Mouse (Mus musculus) erythroblast, embryonic 14.5 days (primary cell): Measurements from ENCODE around the gene Lekr1. TPM values are rescaled to one million over a fixed set of nuclear protein-coding genes. Genes with fewer than 3 reads are reported as not detected.

Experiments
- H3K27me3 ChIP-seq: 2 replicates; pipeline ENCODE4 v1.6.1; 2012; ENCODE audit warnings: inconsistent platforms; ENCODE audit not compliant: control insufficient read depth
- H3K36me3 ChIP-seq: 2 replicates; pipeline ENCODE4 v1.6.1; 2012; ENCODE audit warnings: mild to moderate bottlenecking, inconsistent platforms; ENCODE audit not compliant: control insufficient read depth
- H3K4me1 ChIP-seq: 2 replicates; pipeline ENCODE4 v1.6.1; 2012; ENCODE audit warnings: inconsistent platforms; ENCODE audit not compliant: control insufficient read depth
- H3K4me3 ChIP-seq: replicated peaks from 2 replicates; pipeline ENCODE3; 2012; ENCODE audit warnings: moderate library complexity, mild to moderate bottlenecking, inconsistent platforms
- H3K9me3 ChIP-seq: 2 replicates; pipeline ENCODE4 v1.6.1; 2012; ENCODE audit warnings: low read length, inconsistent platforms, mixed read lengths; ENCODE audit not compliant: control insufficient read depth
- GATA1 ChIP-seq: IDR thresholded peaks from 2 replicates; pipeline ENCODE4 v1.6.1; 2012; ENCODE audit warnings: low read length, inconsistent platforms, mixed read lengths
- TAL1 ChIP-seq: IDR thresholded peaks from 3 replicates; pipeline ENCODE4 v1.6.1; 2012; ENCODE audit warnings: low read length, inconsistent platforms, mixed read lengths
- polyA plus RNA-seq: library from polyadenylated mRNA; stranded (reverse); fragments of >175 nt; gene quantifications from 2 replicates; pipeline ENCODE4 v1.2.3, GENCODE M21; 2012

The Lekr1 gene
- polyA plus RNA-seq, 1 experiment = not detected

DNA sequence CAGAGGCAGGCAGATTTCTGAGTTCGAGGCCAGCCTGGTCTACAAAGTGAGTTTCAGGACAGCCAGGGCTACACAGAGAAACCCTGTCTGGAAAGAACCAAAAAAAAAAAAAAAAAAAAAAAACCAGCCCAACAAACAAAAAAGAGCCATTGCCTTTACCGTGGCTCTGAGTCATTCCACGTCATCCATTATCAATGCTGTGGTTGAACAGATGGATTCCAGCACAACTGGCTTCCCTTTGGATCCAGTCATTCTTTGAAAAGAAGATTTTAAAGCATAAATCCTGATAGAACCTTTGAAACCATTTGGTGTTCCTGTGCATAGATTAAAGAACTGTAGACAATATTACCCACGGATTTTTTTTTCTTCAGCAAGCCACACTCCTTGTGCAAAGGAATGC, 32.4 kb upstream of the Lekr1 start:
- Histone ChIP-seq H3K27me3 (no peaks in the 10 kb centered on the region), H3K9me3 (peaks cover 1% of the 10 kb centered on the region; the same call in 1 of the 2 replicates), H3K4me1 (no peaks in the 10 kb centered on the region), H3K36me3 (no peaks in the 10 kb centered on the region), H3K4me3 (no peak overlapping the region)
- no peak for TF ChIP-seq TAL1
- TF ChIP-seq GATA1 = no peak

DNA sequence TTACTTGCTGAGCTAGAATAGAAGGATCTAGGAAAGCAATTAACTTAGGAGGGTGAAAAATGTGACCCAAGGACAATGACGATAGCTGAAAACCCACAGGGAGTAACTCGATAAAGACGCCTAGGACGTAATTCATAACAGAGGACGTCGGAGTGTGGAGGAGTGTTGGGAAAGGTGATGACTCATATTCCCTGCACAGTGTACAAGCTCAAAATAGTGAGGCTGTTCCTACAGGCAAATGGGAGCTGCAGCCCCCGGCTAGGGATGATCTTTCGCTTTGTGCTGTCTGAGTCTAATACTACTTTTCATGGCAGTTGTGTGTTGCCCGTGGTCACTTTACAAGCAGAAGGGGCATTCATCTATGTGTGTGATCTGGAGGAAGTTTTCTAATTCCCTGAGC, 30.0 kb upstream of the Lekr1 start:
- Histone ChIP-seq H3K36me3 (no peaks in the 10 kb centered on the region), H3K4me3 (no peak overlapping the region), H3K27me3 (no peaks in the 10 kb centered on the region), H3K4me1 (no peaks in the 10 kb centered on the region), H3K9me3 (peaks cover 7% of the 10 kb centered on the region; the same call in 1 of the 2 replicates)
- no peak for TF ChIP-seq GATA1
- no peak for TF ChIP-seq TAL1

DNA sequence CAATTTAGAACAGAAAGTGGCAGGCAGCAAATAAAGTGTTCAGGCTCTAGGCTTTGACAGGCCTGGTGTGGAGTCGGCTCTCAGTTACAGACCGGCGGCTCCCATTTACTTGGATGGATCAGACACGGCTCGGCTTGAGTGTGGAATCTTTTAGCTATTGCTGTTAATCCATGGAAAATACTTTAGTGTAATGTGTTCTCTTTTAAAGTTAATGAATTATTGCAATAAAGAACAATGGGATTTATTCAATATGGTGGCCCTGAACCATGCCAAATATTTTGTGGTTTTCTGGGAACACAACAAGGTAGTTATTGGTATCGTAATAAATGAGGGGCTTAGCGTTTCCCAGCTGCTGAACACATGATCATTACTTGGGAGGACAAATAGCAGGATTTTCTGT, 28.7 kb upstream of the Lekr1 start:
- H3K36me3 ChIP-seq = no peaks in the 10 kb centered on the region
- TF ChIP-seq GATA1 (no peak), TAL1 (no peak)
- H3K4me3 ChIP-seq = no peak overlapping the region
- H3K27me3 ChIP-seq = no peaks in the 10 kb centered on the region
- H3K9me3 ChIP-seq = peaks cover 7% of the 10 kb centered on the region; the same call in 1 of the 2 replicates
- H3K4me1 ChIP-seq = no peaks in the 10 kb centered on the region

DNA sequence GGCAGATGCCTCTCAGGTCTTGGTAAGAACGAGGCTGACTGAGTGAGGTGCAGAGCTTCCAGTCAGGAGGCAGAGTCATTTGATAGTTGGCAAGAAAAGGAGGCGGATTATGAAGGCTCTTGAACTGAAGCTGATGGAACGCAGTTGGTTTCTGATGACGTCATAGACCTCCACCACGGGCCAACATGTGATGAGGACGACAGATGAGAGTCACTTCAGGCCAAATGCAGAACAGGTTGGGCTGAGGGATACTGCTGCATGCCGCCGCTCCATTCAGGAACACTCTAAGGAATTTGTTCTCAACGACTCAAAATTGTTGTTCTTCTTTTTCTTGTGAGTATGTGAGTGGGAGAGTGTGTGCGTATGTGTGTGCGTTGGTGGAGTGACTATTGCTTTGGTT, 27.1 kb upstream of the Lekr1 start:
- Histone ChIP-seq H3K4me3 (no peak overlapping the region), H3K36me3 (no peaks in the 10 kb centered on the region), H3K4me1 (no peaks in the 10 kb centered on the region), H3K27me3 (no peaks in the 10 kb centered on the region), H3K9me3 (peaks cover 7% of the 10 kb centered on the region; the same call in 1 of the 2 replicates)
- TF ChIP-seq GATA1 (no peak), TAL1 (no peak)

DNA sequence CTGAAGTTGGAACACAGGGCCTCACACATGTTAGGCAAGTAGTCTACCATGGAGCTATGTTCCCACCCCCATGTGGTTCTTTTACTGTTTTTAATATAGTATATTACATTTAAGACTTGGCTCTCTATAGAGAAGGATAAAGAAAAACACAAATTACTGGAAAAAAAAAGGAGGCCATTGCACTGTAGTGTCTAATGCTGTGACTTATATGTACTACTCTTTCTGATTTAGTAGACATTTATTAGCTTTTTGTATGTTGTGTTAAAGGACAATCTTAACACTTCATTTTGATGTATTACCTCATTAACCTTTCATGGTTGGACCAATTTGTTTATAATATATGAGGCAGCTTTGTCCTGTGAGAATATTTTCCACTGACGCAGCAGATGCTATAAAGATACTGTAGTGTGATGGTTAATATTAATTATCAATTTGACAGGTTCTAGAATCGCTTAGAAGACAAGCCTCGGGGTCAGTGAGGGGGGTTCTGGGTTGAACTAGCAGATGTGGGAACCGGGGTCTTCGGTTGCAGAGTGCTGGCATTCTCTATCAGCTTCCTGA, 26.5 kb upstream of the Lekr1 start:
- no peaks in the 10 kb centered on the region for H3K36me3 ChIP-seq
- peaks cover 7% of the 10 kb centered on the region; the same call in 1 of the 2 replicates for H3K9me3 ChIP-seq
- TF ChIP-seq GATA1 = no peak
- TF ChIP-seq TAL1 = no peak
- H3K4me1 ChIP-seq = no peaks in the 10 kb centered on the region
- H3K4me3 ChIP-seq = no peak overlapping the region
- H3K27me3 ChIP-seq = no peaks in the 10 kb centered on the region

DNA sequence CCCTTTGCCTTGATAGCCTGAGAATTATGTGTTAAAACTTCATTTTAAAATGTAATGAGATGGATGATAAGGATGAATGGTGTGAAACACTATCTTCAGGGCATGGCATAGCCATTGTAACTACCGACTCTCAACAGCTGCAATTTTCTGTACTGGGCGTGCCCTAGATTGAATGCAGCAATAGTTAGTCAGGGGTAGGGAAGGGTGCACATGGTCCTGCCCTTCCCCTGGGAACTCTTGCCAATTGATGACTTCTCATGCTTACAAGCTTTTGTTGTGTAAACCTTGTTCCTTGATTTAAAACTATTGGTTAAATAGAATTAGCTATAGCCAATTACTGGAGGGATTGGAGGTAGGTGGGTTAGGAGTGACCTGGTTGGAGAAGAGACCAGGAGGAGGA, 23.1 kb upstream of the Lekr1 start:
- H3K27me3 ChIP-seq = no peaks in the 10 kb centered on the region
- H3K36me3 ChIP-seq = no peaks in the 10 kb centered on the region
- TF ChIP-seq GATA1 = no peak
- no peak for TF ChIP-seq TAL1
- peaks cover 7% of the 10 kb centered on the region; the same call in 1 of the 2 replicates for H3K9me3 ChIP-seq
- no peaks in the 10 kb centered on the region for H3K4me1 ChIP-seq
- no peak overlapping the region for H3K4me3 ChIP-seq

DNA sequence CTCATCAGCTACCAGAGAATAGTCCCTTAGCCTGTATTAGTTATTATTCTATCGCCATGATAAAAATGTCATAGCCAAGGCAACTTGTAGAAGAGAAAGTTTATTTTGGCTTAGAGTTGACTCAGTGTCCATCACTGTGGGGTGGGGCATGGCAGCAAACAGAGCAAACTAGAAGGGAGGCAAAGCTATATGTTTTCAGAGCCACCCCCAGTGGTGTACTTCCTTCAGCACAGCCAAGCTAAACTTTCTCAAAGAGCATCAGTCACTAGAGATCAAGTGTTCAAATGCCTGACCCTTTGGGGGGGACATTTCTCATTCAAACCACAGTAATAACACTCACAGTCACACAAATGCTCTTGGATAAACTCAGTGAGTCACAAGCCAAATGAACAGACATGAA, 22.4 kb upstream of the Lekr1 start:
- TF ChIP-seq TAL1 (no peak), GATA1 (no peak)
- Histone ChIP-seq H3K9me3 (peaks cover 6% of the 10 kb centered on the region; the same call in 1 of the 2 replicates), H3K4me1 (no peaks in the 10 kb centered on the region), H3K4me3 (no peak overlapping the region), H3K27me3 (no peaks in the 10 kb centered on the region), H3K36me3 (no peaks in the 10 kb centered on the region)

DNA sequence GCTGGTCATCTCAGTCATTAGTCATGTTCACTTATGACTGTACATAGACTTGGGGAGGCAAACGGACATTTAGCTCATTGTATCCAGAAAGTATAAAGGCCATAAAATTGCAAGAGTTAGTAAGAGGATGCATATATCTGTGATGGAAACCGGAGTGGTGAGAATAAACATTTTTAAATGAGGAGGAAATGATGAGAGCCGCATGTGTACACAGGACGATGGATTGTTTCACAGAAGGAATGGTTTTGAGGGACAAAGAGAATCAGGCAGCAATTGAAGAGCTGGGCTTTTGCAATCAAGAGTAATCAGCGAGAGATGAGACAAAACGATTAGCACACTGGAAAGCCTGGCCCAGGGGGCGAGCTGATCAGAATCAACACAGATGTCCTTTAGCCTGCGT, 18.4 kb upstream of the Lekr1 start:
- Histone ChIP-seq H3K4me1 (no peaks in the 10 kb centered on the region), H3K36me3 (no peaks in the 10 kb centered on the region), H3K27me3 (no peaks in the 10 kb centered on the region), H3K4me3 (no peak overlapping the region), H3K9me3 (no peaks in the 10 kb centered on the region)
- TF ChIP-seq GATA1 (no peak), TAL1 (no peak)

DNA sequence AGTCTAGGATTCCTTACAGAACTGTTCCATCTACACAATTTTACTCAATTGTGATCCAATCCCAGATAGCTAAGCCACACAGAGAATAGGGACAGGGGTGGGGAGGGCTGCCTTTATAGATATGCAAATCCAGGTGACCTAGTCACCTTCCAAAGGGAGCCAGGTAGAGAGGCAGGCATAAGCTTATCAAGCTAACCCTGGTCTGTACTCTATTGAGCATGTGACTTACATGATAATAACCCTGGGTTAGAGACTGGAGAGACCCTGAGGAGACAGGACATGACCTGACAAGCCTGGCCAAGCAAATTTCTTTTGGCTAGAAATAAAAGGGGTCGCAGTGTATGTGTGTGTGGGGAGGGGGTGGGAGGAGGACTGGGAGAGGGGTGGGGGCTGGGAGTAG, 17.1 kb upstream of the Lekr1 start:
- Histone ChIP-seq H3K36me3 (no peaks in the 10 kb centered on the region), H3K4me1 (no peaks in the 10 kb centered on the region), H3K9me3 (no peaks in the 10 kb centered on the region), H3K4me3 (no peak overlapping the region), H3K27me3 (no peaks in the 10 kb centered on the region)
- no peak for TF ChIP-seq TAL1
- TF ChIP-seq GATA1 = no peak

DNA sequence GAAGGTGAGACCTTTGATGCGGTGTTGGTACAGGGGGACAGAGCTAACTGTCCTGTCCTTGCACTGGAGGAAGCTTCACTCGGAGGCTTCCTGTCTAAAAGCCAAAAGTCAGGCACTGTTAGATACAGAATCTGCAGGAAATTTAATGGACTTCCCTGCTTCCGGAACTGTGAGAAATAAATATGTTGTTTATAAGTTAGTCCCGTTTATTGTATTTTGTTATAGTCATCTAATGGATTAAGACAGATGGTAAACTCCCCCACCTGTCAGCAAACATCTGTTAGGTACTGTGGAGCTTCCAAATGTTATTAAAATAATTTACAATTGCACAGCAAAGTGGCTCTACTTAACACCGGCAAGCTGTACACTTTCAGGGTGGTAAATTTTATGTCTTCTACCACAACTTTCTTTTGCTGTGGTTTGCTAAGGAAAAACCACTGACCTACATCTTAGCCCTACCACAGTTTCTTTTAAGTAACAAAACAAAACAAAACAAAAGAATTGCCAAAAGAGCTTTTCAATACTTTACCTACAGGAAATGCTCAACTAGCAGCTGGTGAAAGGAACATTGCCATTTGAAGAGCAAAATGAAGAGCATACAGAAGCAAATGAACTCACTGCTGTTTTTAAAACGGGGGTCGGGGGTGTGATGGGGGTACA, 15.7 kb upstream of the Lekr1 start:
- TF ChIP-seq GATA1 (no peak), TAL1 (no peak)
- no peaks in the 10 kb centered on the region for H3K27me3 ChIP-seq
- no peaks in the 10 kb centered on the region for H3K4me1 ChIP-seq
- H3K4me3 ChIP-seq = no peak overlapping the region
- no peaks in the 10 kb centered on the region for H3K36me3 ChIP-seq
- H3K9me3 ChIP-seq = no peaks in the 10 kb centered on the region
